9 mouse cellular contexts compared by ENCODE assay signal in genomic region chr13:112287571-112288224, GRCm38 (mm10). TPM values are rescaled to one million over a fixed set of nuclear protein-coding genes. Genes with fewer than 3 reads are reported as not detected.
DNase-seq lines count a peak whose midpoint lies in the region; ATAC-seq lines count a peak whose summit lies in the region.
"Had no signal": no experiment of that assay in that cellular context is flagged by ENCODE, and none has a peak within 500 bp of the region (broad histone marks: within the 10 kb centered on the region; RNA-seq: fewer than 3 reads in every experiment).

No protein-coding gene starts in this region.

- ATAC-seq in kidney, embryonic 16.5 days (ENCODE audit: low FRiP score, low TSS enrichment) = 0 out of 2 replicates have a peak, but pooled peaks have one; percentile 23
- peak; percentile 34; the same call in 1 of the 2 replicates for ATAC-seq in common myeloid progenitor, adult 5-6 weeks (replicated peaks; ENCODE audit: low read depth, poor library complexity, severe bottlenecking)
- peak; percentile 34 for ATAC-seq in inflammation-experienced regulatory T-cells, adult 6 months
- peak; percentile 65 for ATAC-seq in midbrain, embryonic 15.5 days (replicated peaks)

- no peak for DNase-seq in kidney, adult 9 months
- DNase-seq in frontal cortex, postnatal 10 days (ENCODE audit: low spot score in 2 of 2) = no peak
- DNase-seq in spleen, adult 18-20 months = no peak
- no peak for DNase-seq in left cerebral cortex, adult 18-20 months (ENCODE audit: low spot score in 2 of 2)

- H3K36me3 ChIP-seq in kidney, embryonic 16.5 days (ENCODE audit: insufficient read depth, low read length) = no peaks in the 10 kb centered on the region
- H3K36me3 ChIP-seq in midbrain, embryonic 15.5 days (replicated peaks) = no peaks in the 10 kb centered on the region

- peak overlapping the region; percentile 16 for H3K4me3 ChIP-seq in kidney, embryonic 16.5 days (ENCODE audit: low read length)
- peak overlapping the region; percentile 41 for H3K4me3 ChIP-seq in midbrain, embryonic 15.5 days
- H3K4me3 ChIP-seq: myocyte had no signal

- H3K9ac ChIP-seq in kidney, embryonic 16.5 days (replicated peaks; ENCODE audit: low read length) = no peak overlapping the region; the same call in 1 of the 2 replicates
- H3K9ac ChIP-seq in midbrain, embryonic 15.5 days = peak overlapping the region; percentile 26; the same call in 1 of the 2 replicates

- H3K9me3 ChIP-seq in kidney, embryonic 16.5 days (ENCODE audit: low read length) = no peaks in the 10 kb centered on the region; the same call in 1 of the 2 replicates
- no peaks in the 10 kb centered on the region for H3K9me3 ChIP-seq in midbrain, embryonic 15.5 days

- H3K4me2 ChIP-seq in kidney, embryonic 16.5 days (replicated peaks; ENCODE audit: low read depth, low read length) = peak overlapping the region; percentile 46
- H3K4me2 ChIP-seq in midbrain, embryonic 15.5 days = peak overlapping the region; percentile 54

- H3K4me1 ChIP-seq in kidney, embryonic 16.5 days (ENCODE audit: insufficient read depth, low read length) = peaks cover 12% of the 10 kb centered on the region
- peaks cover 21% of the 10 kb centered on the region for H3K4me1 ChIP-seq in midbrain, embryonic 15.5 days

- no peak overlapping the region for H3K27ac ChIP-seq in kidney, embryonic 16.5 days (ENCODE audit: low read length)
- H3K27ac ChIP-seq in midbrain, embryonic 15.5 days = peak overlapping the region; percentile 86

- WGBS in kidney, embryonic 16.5 days = 40% methylated on average over 6 of the region's 6 CpGs
- 47% methylated on average over 6 of the region's 6 CpGs for WGBS in midbrain, embryonic 15.5 days

- H3K27me3 ChIP-seq in kidney, embryonic 16.5 days (ENCODE audit: insufficient read depth, low read length) = no peaks in the 10 kb centered on the region
- H3K27me3 ChIP-seq in midbrain, embryonic 15.5 days (replicated peaks) = no peaks in the 10 kb centered on the region

RNA-seq across cellular contexts. Expression of gene Ankrd55, which starts 0.6 kb away (rescaled TPM):
- polyA plus RNA-seq in kidney, embryonic 16.5 days (2015; fragmentation: Nextera tagmentation; extraction: Ambion mirVana) = 0.27 and 0.30 TPM in 2 replicates
- total RNA-seq in common myeloid progenitor, adult 5-6 weeks (2017) = not detected in 2 replicates
- 10 to 100 TPM in 1 of 3 experiments, 1 to 10 TPM in 2; 2.7 to 11.6 (median 8.5) TPM for polyA plus RNA-seq in inflammation-experienced regulatory T-cells, adult 6 months (2017; shearing (Covaris generic))
- 7.3 and 8.9 TPM in 2 replicates for polyA plus RNA-seq in midbrain, embryonic 15.5 days (2015; fragmentation: Nextera tagmentation; extraction: Ambion mirVana)
- total RNA-seq in left cerebral cortex, adult 18-20 months (2021) = 1 to 10 TPM; 4.9 to 5.4 TPM
